Comparison of ENCODE assay signal across 8 mouse cellular contexts in the genomic region with DNA sequence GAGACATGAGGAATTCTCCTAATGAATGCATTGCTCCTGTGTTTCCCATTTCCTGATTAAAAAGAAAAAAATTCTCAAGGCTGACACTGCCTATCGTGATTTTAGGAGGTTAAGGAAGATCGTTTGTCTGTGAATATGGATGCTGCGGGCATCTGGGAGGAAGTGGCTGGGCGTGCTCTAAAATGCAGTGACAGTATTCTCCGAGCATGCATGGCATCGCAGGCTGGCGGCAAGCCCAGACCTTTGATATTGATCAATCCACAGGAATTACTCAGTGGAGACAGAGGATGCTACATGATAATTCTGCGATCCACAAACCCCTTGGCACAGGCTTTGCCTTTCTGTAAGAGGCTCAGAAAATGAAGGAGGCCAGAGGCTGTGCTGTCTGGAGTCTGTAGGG.
DNase-seq lines count a peak whose midpoint lies in the region; ATAC-seq and TF ChIP-seq lines count a peak whose summit lies in the region.

No protein-coding gene starts in this region.

- no peak for TF ChIP-seq CTCF in midbrain, postnatal 0 days (IDR thresholded peaks at IDR 0.05)

- no peaks in the 10 kb centered on the region for H3K27me3 ChIP-seq in embryonic facial prominence, embryonic 12.5 days
- peaks cover 49% of the 10 kb centered on the region for H3K27me3 ChIP-seq in embryonic facial prominence, embryonic 10.5 days (replicated peaks; ENCODE audit: low read depth, poor library complexity, severe bottlenecking)
- H3K27me3 ChIP-seq in midbrain, postnatal 0 days (ENCODE audit: insufficient read depth, low read length): no peaks in the 10 kb centered on the region

- ATAC-seq in embryonic facial prominence, embryonic 12.5 days (ENCODE audit: insufficient number of reproducible peaks, insufficient read depth, low FRiP score, low TSS enrichment): no peak
- ATAC-seq in midbrain, postnatal 0 days (ENCODE audit: low FRiP score): peak; percentile 61

- H3K9me3 ChIP-seq in embryonic facial prominence, embryonic 12.5 days: no peaks in the 10 kb centered on the region
- no peaks in the 10 kb centered on the region; the same call in 1 of the 2 replicates for H3K9me3 ChIP-seq in embryonic facial prominence, embryonic 10.5 days
- H3K9me3 ChIP-seq in midbrain, postnatal 0 days (ENCODE audit: low read length): no peaks in the 10 kb centered on the region

- H3K4me1 ChIP-seq in embryonic facial prominence, embryonic 12.5 days: peaks cover 19% of the 10 kb centered on the region
- peaks cover 45% of the 10 kb centered on the region for H3K4me1 ChIP-seq in embryonic facial prominence, embryonic 10.5 days
- H3K4me1 ChIP-seq in midbrain, postnatal 0 days (ENCODE audit: insufficient read depth, low read length): no peaks in the 10 kb centered on the region

- no peak overlapping the region for H3K4me3 ChIP-seq in embryonic facial prominence, embryonic 12.5 days
- H3K4me3 ChIP-seq in embryonic facial prominence, embryonic 10.5 days: no peak overlapping the region
- no peak overlapping the region for H3K4me3 ChIP-seq in midbrain, postnatal 0 days (ENCODE audit: low read depth, low read length)

- H3K9ac ChIP-seq in embryonic facial prominence, embryonic 12.5 days: no peak overlapping the region
- H3K9ac ChIP-seq in midbrain, postnatal 0 days (replicated peaks; ENCODE audit: low read length, poor library complexity, severe bottlenecking): no peak overlapping the region

- H3K36me3 ChIP-seq in embryonic facial prominence, embryonic 12.5 days: no peaks in the 10 kb centered on the region
- no peaks in the 10 kb centered on the region for H3K36me3 ChIP-seq in embryonic facial prominence, embryonic 10.5 days (replicated peaks)
- no peaks in the 10 kb centered on the region for H3K36me3 ChIP-seq in midbrain, postnatal 0 days (ENCODE audit: insufficient read depth, low read length)

- 31% methylated on average over 8 of the region's 8 CpGs for WGBS in embryonic facial prominence, embryonic 12.5 days
- 39% methylated on average over 8 of the region's 8 CpGs for WGBS in embryonic facial prominence, embryonic 10.5 days
- 3% methylated on average over 8 of the region's 8 CpGs for WGBS in midbrain, postnatal 0 days

- peak overlapping the region; percentile 4; the same call in 1 of the 2 replicates for H3K27ac ChIP-seq in embryonic facial prominence, embryonic 12.5 days
- H3K27ac ChIP-seq in embryonic facial prominence, embryonic 10.5 days (replicated peaks): no peak overlapping the region; the same call in 1 of the 2 replicates
- peak overlapping the region; percentile 81 for H3K27ac ChIP-seq in midbrain, postnatal 0 days (ENCODE audit: low read depth, low read length)

- DNase-seq in embryonic facial prominence, embryonic 10.5 days (ENCODE audit: low spot score): no peak
- DNase-seq in urinary bladder, postnatal 36 days (ENCODE audit: low spot score in 2 of 2): peak; percentile 35 to 51
- no peak for DNase-seq in urinary bladder, adult 2 months (ENCODE audit: low spot score)
- peak; percentile 69 for DNase-seq in kidney, postnatal 25 days
- DNase-seq in midbrain, postnatal 0 days (ENCODE audit: low spot score): peak; percentile 83
- no peak for DNase-seq in spleen, postnatal 10 days (ENCODE audit: low spot score in 2 of 2)
- DNase-seq in thymus, postnatal 10 days (ENCODE audit: low spot score in 2 of 2): no peak

- H3K4me2 ChIP-seq in embryonic facial prominence, embryonic 12.5 days (replicated peaks): no peak overlapping the region
- no peak overlapping the region; the same call in 1 of the 2 replicates for H3K4me2 ChIP-seq in midbrain, postnatal 0 days (ENCODE audit: low read depth, low read length, poor library complexity, severe bottlenecking)

Comparison
In these comparisons a context has a peak if more than half of its experiments do, and no peak if none do; other contexts are left out.
1. DNase-seq: peak in urinary bladder, postnatal 36 days (2 of 2), kidney, postnatal 25 days (2 of 2) and midbrain, postnatal 0 days (single experiment); none in embryonic facial prominence, embryonic 10.5 days (single experiment), urinary bladder, adult 2 months (single experiment), spleen, postnatal 10 days (0 of 2) and thymus, postnatal 10 days (0 of 2).